Mouse (Mus musculus) cerebellum, adult 2 months (tissue): ENCODE data around the gene Lrba. TPM values are rescaled to one million over a fixed set of nuclear protein-coding genes. Genes with fewer than 3 reads are reported as not detected.
A peak's percentile ranks its signal among the peaks of the same experiment; 100 is the strongest.

Source experiments
- DNase-seq, 2 experiments: peaks; one replicate each; pipeline ENCODE4 v3.0.0; 2021
- H3K27ac ChIP-seq: fragments of 200-500 bp; 2 replicates; pipeline ENCODE4 v1.5.1; 2012; ENCODE audit warnings: low read length, control low read depth, inconsistent platforms; ENCODE audit not compliant: insufficient read depth
- H3K27me3 ChIP-seq: fragments of 200-500 bp; 2 replicates; pipeline ENCODE4 v1.6.1; 2012; ENCODE audit warnings: inconsistent platforms, mild to moderate bottlenecking, low read length, moderate library complexity; ENCODE audit not compliant: control insufficient read depth, insufficient read depth
- H3K4me1 ChIP-seq: fragments of 200-500 bp; 2 replicates; pipeline ENCODE4 v1.6.1; 2011; ENCODE audit warnings: low read length; ENCODE audit not compliant: control insufficient read depth, insufficient read depth
- H3K4me3 ChIP-seq: fragments of 200-500 bp; replicated peaks from 2 replicates; pipeline ENCODE3; 2011; ENCODE audit warnings: mild to moderate bottlenecking, low read depth, low read length, control low read depth; ENCODE audit not compliant: insufficient read depth
- CTCF ChIP-seq: fragments of 200-500 bp; IDR thresholded peaks from 2 replicates; pipeline ENCODE4 v1.5.1; 2011; ENCODE audit warnings: low read depth, mild to moderate bottlenecking, control low read depth, low read length, moderate library complexity, borderline replicate concordance; ENCODE audit not compliant: insufficient read depth
- POLR2A ChIP-seq: fragments of 200-500 bp; IDR thresholded peaks from 2 replicates; pipeline ENCODE4 v1.6.1; 2011; ENCODE audit warnings: low read length, control low read depth, borderline replicate concordance; ENCODE audit not compliant: insufficient read depth
- WGBS: fragments of 180-500 bp; shearing (Covaris S2); methylation state at CpG from one replicate; pipeline ENCODE4 v1.1.7; 2018; 5-methylcytosine and 5-hydroxymethylcytosine counted together
- polyA plus RNA-seq: library from polyadenylated mRNA; depleted of rRNA; stranded (reverse); fragments of >200 nt; gene quantifications from 2 replicates; pipeline ENCODE4 v1.2.3, GENCODE M21; 2012

Gene Lrba
- polyA plus RNA-seq, 1 experiment: 18.9 TPM

GRCm38 (mm10) chr3:86714446-86714845 lies 490.0 kb downstream of the Lrba start:
- no peak overlapping the region for H3K27ac ChIP-seq
- WGBS: 73% methylated on average over 2 of the region's 2 CpGs
- H3K4me3 ChIP-seq: no peak overlapping the region
- no peak for TF ChIP-seq POLR2A
- no peak for TF ChIP-seq CTCF
- no peaks in the 10 kb centered on the region for H3K4me1 ChIP-seq
- H3K27me3 ChIP-seq: no peaks in the 10 kb centered on the region
- no peak for DNase-seq

DNA sequence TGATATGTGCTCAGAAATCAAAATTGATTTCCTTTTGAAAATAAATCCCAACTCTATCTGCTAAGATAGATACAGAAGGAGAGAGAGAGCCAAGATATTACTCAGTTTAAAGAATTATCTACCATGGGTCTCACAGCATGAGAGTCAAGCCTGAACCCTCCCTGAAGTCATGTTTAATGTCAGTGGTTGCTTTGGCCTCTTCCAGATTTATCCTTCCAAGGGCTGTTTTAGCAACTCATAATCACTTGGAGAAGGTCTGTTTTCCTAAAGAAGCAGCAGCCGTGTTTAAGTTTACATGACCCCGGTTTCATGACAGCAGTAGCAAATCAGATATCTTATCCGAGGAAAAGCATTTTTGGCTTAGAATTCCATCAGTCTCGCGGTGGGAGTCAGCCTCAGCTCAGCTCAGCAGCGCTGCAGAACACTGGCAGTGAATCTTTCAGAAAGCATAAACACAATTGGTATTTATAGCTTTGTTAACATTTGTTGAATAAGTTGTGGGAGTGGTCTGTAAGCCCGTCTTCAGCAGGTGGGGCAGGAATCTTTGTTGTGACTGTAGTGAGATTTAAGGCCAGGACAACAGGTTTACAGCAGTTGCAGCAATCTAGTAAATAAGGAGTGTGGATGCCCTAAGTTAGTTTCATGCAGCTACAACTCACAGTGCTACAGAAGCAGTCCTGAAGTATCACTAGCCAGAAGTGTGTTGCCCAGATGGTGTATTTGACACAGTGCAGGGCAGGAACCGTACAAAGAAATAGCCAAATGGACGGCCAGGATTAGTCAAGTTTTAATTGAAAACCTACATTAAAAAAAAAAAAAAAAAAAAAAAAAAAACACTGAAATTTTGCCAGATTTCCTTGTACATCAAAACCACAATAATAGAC lies 499.2 kb downstream of the Lrba start:
- Histone ChIP-seq H3K27ac (no peak overlapping the region), H3K4me1 (no peaks in the 10 kb centered on the region), H3K27me3 (no peaks in the 10 kb centered on the region), H3K4me3 (no peak overlapping the region)
- TF ChIP-seq POLR2A: no peak
- TF ChIP-seq CTCF: no peak
- no peak for DNase-seq
- WGBS: 36% methylated on average over 9 of the region's 9 CpGs

- no peaks in the 10 kb centered on the region for H3K4me1 ChIP-seq
- WGBS: 87% methylated on average over 9 of the region's 9 CpGs
- no peaks in the 10 kb centered on the region for H3K27me3 ChIP-seq
- TF ChIP-seq CTCF (no peak), POLR2A (no peak)
- DNase-seq: no peak
- H3K4me3 ChIP-seq: no peak overlapping the region
- H3K27ac ChIP-seq: no peak overlapping the region
Measured at GRCm38 (mm10) chr3:86725113-86725512, 500.6 kb downstream of the Lrba start.

DNA sequence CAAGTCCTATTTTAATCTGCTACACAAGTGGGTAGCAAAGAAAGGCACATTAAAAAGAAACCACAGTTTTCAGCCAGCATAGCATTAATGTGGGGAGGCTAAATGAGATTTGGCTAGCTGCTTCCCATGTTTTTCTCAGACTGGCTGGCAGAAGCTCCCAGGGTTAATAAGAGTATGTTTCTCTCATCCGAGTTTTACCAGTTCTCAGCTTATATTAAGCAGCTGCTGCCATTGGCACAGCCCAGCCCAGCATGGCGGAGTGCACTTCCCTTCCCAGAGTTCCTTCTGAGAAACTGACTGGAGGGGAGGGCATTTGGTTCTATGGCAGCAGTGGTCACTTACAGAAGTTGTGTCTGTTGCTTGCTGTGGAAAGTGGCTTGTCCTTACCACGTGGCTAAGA lies 514.4 kb downstream of the Lrba start:
- no peak overlapping the region for H3K4me3 ChIP-seq
- 49% methylated on average over 3 of the region's 3 CpGs for WGBS
- H3K27ac ChIP-seq: no peak overlapping the region
- TF ChIP-seq POLR2A: no peak
- no peak for TF ChIP-seq CTCF
- H3K27me3 ChIP-seq: no peaks in the 10 kb centered on the region
- no peaks in the 10 kb centered on the region for H3K4me1 ChIP-seq
- DNase-seq: no peak

DNA sequence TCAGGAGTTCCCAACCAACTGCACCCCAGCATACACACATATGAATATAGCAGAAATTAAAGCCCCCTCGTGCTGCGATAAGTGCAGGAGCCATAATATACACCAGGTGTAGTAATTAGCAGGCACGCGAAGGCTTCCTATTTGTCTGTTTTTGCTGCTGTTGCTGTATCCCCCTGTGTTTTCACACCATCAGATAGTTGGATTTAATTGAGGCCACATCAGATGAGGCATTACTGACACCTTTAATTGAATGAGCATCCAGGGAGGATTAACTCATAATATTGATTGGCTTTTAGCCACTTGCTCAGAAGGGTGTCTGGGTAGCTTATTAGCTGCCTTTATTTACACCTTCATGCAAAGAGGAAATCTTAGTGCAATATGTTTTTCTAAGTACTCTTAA lies 515.3 kb downstream of the Lrba start:
- WGBS: 78% methylated on average over 4 of the region's 4 CpGs
- H3K4me1 ChIP-seq: no peaks in the 10 kb centered on the region
- H3K27me3 ChIP-seq: no peaks in the 10 kb centered on the region
- no peak overlapping the region for H3K4me3 ChIP-seq
- TF ChIP-seq CTCF (no peak), POLR2A (no peak)
- no peak overlapping the region for H3K27ac ChIP-seq
- DNase-seq: no peak

GRCm38 (mm10) chr3:86745348-86745747 lies 520.9 kb downstream of the Lrba start:
- Histone ChIP-seq H3K27ac (no peak overlapping the region), H3K27me3 (no peaks in the 10 kb centered on the region), H3K4me1 (peaks cover 5% of the 10 kb centered on the region; the same call in 1 of the 2 replicates), H3K4me3 (no peak overlapping the region)
- peak in 1 of 2 experiments; percentile 46 for DNase-seq
- 17% methylated on average over 4 of the region's 4 CpGs for WGBS
- TF ChIP-seq POLR2A: no peak
- TF ChIP-seq CTCF: no peak

DNA sequence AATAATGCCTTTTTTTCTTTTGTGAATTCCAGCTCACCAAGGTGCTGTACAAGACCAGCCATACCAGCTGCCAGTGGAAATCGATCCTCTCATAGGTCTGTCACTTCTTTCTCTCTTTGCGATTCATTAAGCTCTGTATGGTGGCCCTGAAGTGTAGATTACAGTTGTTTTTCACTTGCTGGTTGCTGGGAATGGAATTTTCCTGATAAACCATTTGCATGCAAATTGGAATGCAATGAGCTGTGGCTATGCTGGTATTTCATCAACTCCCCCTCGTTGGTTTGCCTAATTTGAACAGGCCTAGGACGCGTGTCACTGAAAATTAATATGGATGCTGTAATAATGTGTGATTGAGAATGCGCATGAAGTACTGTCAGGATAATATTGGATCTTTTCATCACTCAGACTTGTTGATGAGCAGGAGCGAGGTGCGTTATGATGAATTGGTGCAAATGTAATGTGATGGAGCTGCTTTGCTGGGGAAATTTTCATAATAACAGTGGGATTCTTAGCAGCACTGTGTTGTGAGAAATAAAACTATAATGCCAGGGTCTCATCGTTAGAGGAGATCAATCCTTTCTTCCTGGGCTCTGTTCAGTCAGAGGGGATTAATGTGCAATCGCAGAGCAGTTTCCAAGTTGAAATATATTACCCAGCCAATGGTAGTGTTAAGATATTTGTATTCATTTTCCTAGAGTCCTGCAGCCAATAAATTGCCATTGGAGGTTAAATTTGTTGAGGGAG lies 521.5 kb downstream of the Lrba start:
- Histone ChIP-seq H3K4me1 (peaks cover 5% of the 10 kb centered on the region; the same call in 1 of the 2 replicates), H3K27ac (no peak overlapping the region; the same call in 1 of the 2 replicates), H3K4me3 (no peak overlapping the region), H3K27me3 (no peaks in the 10 kb centered on the region)
- TF ChIP-seq CTCF (no peak), POLR2A (no peak)
- DNase-seq: no peak
- 69% methylated on average over 10 of the region's 10 CpGs for WGBS
